Mouse (Mus musculus): Measurements from ENCODE around the gene Zcchc2. TPM values are rescaled to one million over a fixed set of nuclear protein-coding genes. Genes with fewer than 3 reads are reported as not detected.
A peak's percentile ranks its signal among the peaks of the same experiment; 100 is the strongest.

Zcchc2 gene
- polyA plus RNA-seq, 1 experiment from 2014 or later = 2.6 TPM

GRCm38 (mm10) chr1:106024778-106025177 is 34.6 kb downstream of the Zcchc2 start:
- H3K4me3 ChIP-seq (replicated peaks; ENCODE audit: low read depth, low read length) = no peak overlapping the region
- DNase-seq (ENCODE audit: low spot score) (no peak), ATAC-seq (replicated peaks; ENCODE audit: low FRiP score, low read depth) (no peak)
- H3K4me2 ChIP-seq (ENCODE audit: low read length) = no peak overlapping the region
- no peaks in the 10 kb centered on the region for H3K27me3 ChIP-seq (ENCODE audit: insufficient read depth, low read length)
- no peaks in the 10 kb centered on the region for H3K4me1 ChIP-seq (replicated peaks; ENCODE audit: insufficient read depth, low read length)
- H3K36me3 ChIP-seq (ENCODE audit: insufficient read depth, low read length) = peaks cover 52% of the 10 kb centered on the region
- TF ChIP-seq CTCF (IDR thresholded peaks at IDR 0.05; ENCODE audit: low read depth) = no peak
- no peak overlapping the region for H3K9ac ChIP-seq (ENCODE audit: low read depth, low read length)
- H3K9me3 ChIP-seq (replicated peaks; ENCODE audit: low read length) = no peaks in the 10 kb centered on the region
- 93% methylated on average over 3 of the region's 3 CpGs for WGBS
- no peak overlapping the region for H3K27ac ChIP-seq

- H3K36me3 ChIP-seq (ENCODE audit: insufficient read depth, low read length) = peaks cover 19% of the 10 kb centered on the region; the same call in 1 of the 2 replicates
- DNase-seq (ENCODE audit: low spot score) = no peak
These were observed 39.6 kb downstream of the Zcchc2 start for GRCm38 (mm10) chr1:106029769-106030168.

GRCm38 (mm10) chr1:106030331-106030730 is 40.1 kb downstream of the Zcchc2 start:
- peaks cover 19% of the 10 kb centered on the region; the same call in 1 of the 2 replicates for H3K36me3 ChIP-seq (ENCODE audit: insufficient read depth, low read length)
- ATAC-seq (replicated peaks; ENCODE audit: low FRiP score, low read depth) (no peak), DNase-seq (ENCODE audit: low spot score) (no peak)
- no peak for TF ChIP-seq CTCF (IDR thresholded peaks at IDR 0.05; ENCODE audit: low read depth)
- 77% methylated on average over 10 of the region's 10 CpGs for WGBS
- H3K4me2 ChIP-seq (ENCODE audit: low read length) = no peak overlapping the region
- H3K4me1 ChIP-seq (replicated peaks; ENCODE audit: insufficient read depth, low read length) = peaks cover 17% of the 10 kb centered on the region; the same call in 1 of the 2 replicates
- no peak overlapping the region for H3K9ac ChIP-seq (ENCODE audit: low read depth, low read length)
- H3K27ac ChIP-seq = no peak overlapping the region
- no peak overlapping the region for H3K4me3 ChIP-seq (replicated peaks; ENCODE audit: low read depth, low read length)
- no peaks in the 10 kb centered on the region for H3K27me3 ChIP-seq (ENCODE audit: insufficient read depth, low read length)
- H3K9me3 ChIP-seq (replicated peaks; ENCODE audit: low read length) = no peaks in the 10 kb centered on the region

More at GRCm38 (mm10) chr1:106029769-106030168, 39.6 kb downstream of the Zcchc2 start:
- ATAC-seq (replicated peaks; ENCODE audit: low FRiP score, low read depth) = no peak
- Histone ChIP-seq H3K27me3 (ENCODE audit: insufficient read depth, low read length) (no peaks in the 10 kb centered on the region), H3K4me2 (ENCODE audit: low read length) (no peak overlapping the region), H3K9ac (ENCODE audit: low read depth, low read length) (no peak overlapping the region), H3K27ac (no peak overlapping the region), H3K9me3 (replicated peaks; ENCODE audit: low read length) (no peaks in the 10 kb centered on the region), H3K4me3 (replicated peaks; ENCODE audit: low read depth, low read length) (no peak overlapping the region), H3K4me1 (replicated peaks; ENCODE audit: insufficient read depth, low read length) (peaks cover 14% of the 10 kb centered on the region; the same call in 1 of the 2 replicates)
- TF ChIP-seq CTCF (IDR thresholded peaks at IDR 0.05; ENCODE audit: low read depth) = no peak
- WGBS = 87% methylated on average over 15 of the region's 15 CpGs

GRCm38 (mm10) chr1:106030886-106031285 is 40.7 kb downstream of the Zcchc2 start:
- peaks cover 19% of the 10 kb centered on the region; the same call in 1 of the 2 replicates for H3K36me3 ChIP-seq (ENCODE audit: insufficient read depth, low read length)
- H3K4me3 ChIP-seq (replicated peaks; ENCODE audit: low read depth, low read length) = no peak overlapping the region
- H3K27me3 ChIP-seq (ENCODE audit: insufficient read depth, low read length) = no peaks in the 10 kb centered on the region
- H3K27ac ChIP-seq = no peak overlapping the region
- H3K4me2 ChIP-seq (ENCODE audit: low read length) = no peak overlapping the region
- DNase-seq (ENCODE audit: low spot score) (peak; percentile 58), ATAC-seq (replicated peaks; ENCODE audit: low FRiP score, low read depth) (0 out of 2 replicates have a peak, but pooled peaks have one; percentile 10)
- H3K9ac ChIP-seq (ENCODE audit: low read depth, low read length) = no peak overlapping the region
- no peaks in the 10 kb centered on the region for H3K9me3 ChIP-seq (replicated peaks; ENCODE audit: low read length)
- TF ChIP-seq CTCF (IDR thresholded peaks at IDR 0.05; ENCODE audit: low read depth) = no peak
- 68% methylated on average over 2 of the region's 2 CpGs for WGBS
- H3K4me1 ChIP-seq (replicated peaks; ENCODE audit: insufficient read depth, low read length) = peaks cover 19% of the 10 kb centered on the region; the same call in 1 of the 2 replicates

GRCm38 (mm10) chr1:106031908-106032307 is 41.7 kb downstream of the Zcchc2 start:
- no peak overlapping the region for H3K4me3 ChIP-seq (replicated peaks; ENCODE audit: low read depth, low read length)
- no peaks in the 10 kb centered on the region for H3K27me3 ChIP-seq (ENCODE audit: insufficient read depth, low read length)
- no peaks in the 10 kb centered on the region for H3K9me3 ChIP-seq (replicated peaks; ENCODE audit: low read length)
- ATAC-seq (replicated peaks; ENCODE audit: low FRiP score, low read depth) (no peak; the same call in 1 of the 2 replicates), DNase-seq (ENCODE audit: low spot score) (peak; percentile 36)
- peaks cover 19% of the 10 kb centered on the region; the same call in 1 of the 2 replicates for H3K4me1 ChIP-seq (replicated peaks; ENCODE audit: insufficient read depth, low read length)
- peaks cover 19% of the 10 kb centered on the region; the same call in 1 of the 2 replicates for H3K36me3 ChIP-seq (ENCODE audit: insufficient read depth, low read length)
- no peak overlapping the region for H3K9ac ChIP-seq (ENCODE audit: low read depth, low read length)
- H3K4me2 ChIP-seq (ENCODE audit: low read length) = no peak overlapping the region
- 39% methylated on average over 6 of the region's 6 CpGs for WGBS
- H3K27ac ChIP-seq = no peak overlapping the region
- no peak for TF ChIP-seq CTCF (IDR thresholded peaks at IDR 0.05; ENCODE audit: low read depth)

- ATAC-seq (replicated peaks; ENCODE audit: low FRiP score, low read depth) (peak; percentile 12; the same call in 1 of the 2 replicates), DNase-seq (ENCODE audit: low spot score) (no peak)
- Histone ChIP-seq H3K27ac (no peak overlapping the region), H3K4me3 (replicated peaks; ENCODE audit: low read depth, low read length) (no peak overlapping the region), H3K4me1 (replicated peaks; ENCODE audit: insufficient read depth, low read length) (peaks cover 19% of the 10 kb centered on the region; the same call in 1 of the 2 replicates), H3K4me2 (ENCODE audit: low read length) (no peak overlapping the region), H3K9me3 (replicated peaks; ENCODE audit: low read length) (no peaks in the 10 kb centered on the region), H3K36me3 (ENCODE audit: insufficient read depth, low read length) (0 out of 2 replicates have a peak, but pooled peaks cover 11% of the 10 kb centered on the region), H3K9ac (ENCODE audit: low read depth, low read length) (no peak overlapping the region), H3K27me3 (ENCODE audit: insufficient read depth, low read length) (no peaks in the 10 kb centered on the region)
- 55% methylated on average over 7 of the region's 7 CpGs for WGBS
- TF ChIP-seq CTCF (IDR thresholded peaks at IDR 0.05; ENCODE audit: low read depth) = no peak
These were observed 44.6 kb downstream of the Zcchc2 start for GRCm38 (mm10) chr1:106034776-106035175.
